Mouse (Mus musculus) 416B (cell line): ENCODE measurements around the gene Zfx.

ENCODE experiments used
- DNase-seq: peaks from one replicate; pipeline ENCODE4 v3.0.0; 2011; ENCODE audit warnings: low read depth

Gene Zfx

DNA sequence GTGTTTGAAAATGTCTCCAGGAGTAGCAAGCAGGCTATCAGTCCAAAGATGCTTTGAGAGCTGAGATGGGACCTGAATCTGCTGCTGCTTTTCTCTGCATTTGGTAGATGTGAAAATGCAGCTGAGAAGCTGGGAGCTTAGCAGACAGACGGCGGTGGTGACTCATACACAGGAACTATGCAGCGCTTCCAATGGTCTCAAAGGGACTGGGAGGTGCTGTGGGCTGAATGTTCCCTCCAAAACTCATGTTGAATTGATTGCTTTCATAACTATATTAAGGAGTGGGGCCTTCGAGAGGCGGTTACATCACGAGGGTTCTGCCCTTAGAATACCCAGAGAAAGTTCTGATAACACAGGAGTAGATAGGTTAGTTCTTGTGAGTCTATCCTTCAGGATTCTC lies 62.3 kb downstream of the Zfx start:
- peak; percentile 72 for DNase-seq

GRCm38 (mm10) chrX:94060751-94061150 lies 62.8 kb downstream of the Zfx start:
- no peak for DNase-seq

DNA sequence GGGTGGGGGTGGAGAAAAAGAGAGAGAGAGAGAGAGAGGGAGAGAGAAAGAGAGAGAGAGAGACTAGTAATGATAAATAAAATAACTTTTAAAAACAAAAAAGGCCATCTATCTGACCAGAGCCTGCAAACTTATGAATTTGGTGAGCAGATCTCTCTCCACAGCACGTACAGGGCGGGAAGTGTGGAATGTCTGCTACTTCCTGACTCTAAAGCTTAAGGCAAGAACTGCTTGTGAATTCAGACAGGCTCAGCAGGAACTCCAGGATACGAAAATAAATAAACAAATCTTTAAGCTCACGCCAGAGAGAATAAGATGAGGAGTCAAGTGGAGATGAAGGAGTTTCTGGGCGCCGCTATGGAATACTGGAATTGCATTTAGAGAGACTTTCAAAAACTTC lies 64.8 kb downstream of the Zfx start:
- DNase-seq, result no peak

DNA sequence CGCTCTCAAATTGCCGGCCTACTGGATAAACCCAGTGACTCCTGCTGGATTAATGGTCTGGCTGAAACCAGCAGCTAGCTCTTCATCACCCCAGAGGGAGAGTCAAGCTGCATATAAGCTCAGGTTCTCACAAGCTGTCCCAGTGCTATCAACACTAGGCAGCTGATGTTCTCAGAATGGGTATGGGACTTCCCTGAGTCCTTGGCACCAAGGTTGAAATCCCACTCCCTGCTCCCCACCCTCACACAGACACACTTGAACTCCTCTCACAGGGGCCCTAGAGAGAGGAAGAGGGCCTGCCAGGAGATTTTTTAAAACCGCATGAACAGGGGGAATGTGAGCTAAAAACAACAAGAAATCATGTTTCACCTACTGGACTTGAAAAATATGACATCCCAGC lies 74.5 kb downstream of the Zfx start:
- no peak for DNase-seq

- DNase-seq, result no peak
Measured at GRCm38 (mm10) chrX:94048048-94048447, 75.5 kb downstream of the Zfx start.

- no peak for DNase-seq
Measured at GRCm38 (mm10) chrX:94047381-94047780, 76.1 kb downstream of the Zfx start.

GRCm38 (mm10) chrX:94032937-94033336 lies 90.6 kb downstream of the Zfx start:
- DNase-seq, result peak; percentile 79

GRCm38 (mm10) chrX:94030081-94030480 lies 93.4 kb downstream of the Zfx start:
- no peak for DNase-seq
